Mouse (Mus musculus): Measurements from ENCODE around the gene Txn1. TPM values are rescaled to one million over a fixed set of nuclear protein-coding genes. Genes with fewer than 3 reads are reported as not detected.

The Txn1 gene
- polyA plus RNA-seq, 1 experiment from 2014 or later: 382 TPM

GRCm38 (mm10) chr4:57937292-57937691, 18.9 kb downstream of the Txn1 start:
- peaks cover 8% of the 10 kb centered on the region for H3K36me3 ChIP-seq (ENCODE audit: poor library complexity, severe bottlenecking)
- no peak for ATAC-seq
- H3K27me3 ChIP-seq: no peaks in the 10 kb centered on the region
- WGBS: 91% methylated on average over 6 of the region's 6 CpGs
- H3K4me2 ChIP-seq: no peak overlapping the region
- H3K4me1 ChIP-seq: no peaks in the 10 kb centered on the region
- H3K9me3 ChIP-seq (replicated peaks): no peaks in the 10 kb centered on the region; the same call in none of the 2 replicates
- no peak overlapping the region for H3K27ac ChIP-seq
- H3K9ac ChIP-seq: no peak overlapping the region
- H3K4me3 ChIP-seq: no peak overlapping the region

GRCm38 (mm10) chr4:57934181-57934580, 22.0 kb downstream of the Txn1 start:
- Histone ChIP-seq H3K27ac (no peak overlapping the region), H3K36me3 (ENCODE audit: poor library complexity, severe bottlenecking) (no peaks in the 10 kb centered on the region), H3K9ac (no peak overlapping the region), H3K4me1 (no peaks in the 10 kb centered on the region), H3K4me3 (no peak overlapping the region), H3K9me3 (replicated peaks) (no peaks in the 10 kb centered on the region; the same call in none of the 2 replicates), H3K4me2 (no peak overlapping the region), H3K27me3 (no peaks in the 10 kb centered on the region)
- no peak for ATAC-seq
- 68% methylated on average over 5 of the region's 5 CpGs for WGBS

GRCm38 (mm10) chr4:57930559-57931170, 25.5 kb downstream of the Txn1 start:
- no peaks in the 10 kb centered on the region for H3K4me1 ChIP-seq
- no peaks in the 10 kb centered on the region; the same call in none of the 2 replicates for H3K9me3 ChIP-seq (replicated peaks)
- no peaks in the 10 kb centered on the region for H3K36me3 ChIP-seq (ENCODE audit: poor library complexity, severe bottlenecking)
- no peak overlapping the region for H3K4me2 ChIP-seq
- 79% methylated on average over 5 of the region's 5 CpGs for WGBS
- no peak overlapping the region for H3K9ac ChIP-seq
- no peak overlapping the region for H3K27ac ChIP-seq
- ATAC-seq: no peak
- H3K4me3 ChIP-seq: no peak overlapping the region
- H3K27me3 ChIP-seq: no peaks in the 10 kb centered on the region

- Histone ChIP-seq H3K4me2 (no peak overlapping the region), H3K4me3 (no peak overlapping the region), H3K36me3 (ENCODE audit: poor library complexity, severe bottlenecking) (no peaks in the 10 kb centered on the region), H3K4me1 (no peaks in the 10 kb centered on the region), H3K9me3 (replicated peaks) (no peaks in the 10 kb centered on the region; the same call in none of the 2 replicates), H3K27me3 (no peaks in the 10 kb centered on the region), H3K9ac (no peak overlapping the region), H3K27ac (no peak overlapping the region)
- 27% methylated on average over 3 of the region's 3 CpGs for WGBS
- peak; percentile 63; the same call in 1 of the 2 replicates for ATAC-seq
These were observed 28.6 kb downstream of the Txn1 start for GRCm38 (mm10) chr4:57927464-57928205.

GRCm38 (mm10) chr4:57924556-57925071, 31.6 kb downstream of the Txn1 start:
- H3K9ac ChIP-seq: no peak overlapping the region
- H3K9me3 ChIP-seq (replicated peaks): no peaks in the 10 kb centered on the region
- no peak overlapping the region for H3K4me2 ChIP-seq
- H3K27ac ChIP-seq: no peak overlapping the region
- no peak for ATAC-seq
- H3K36me3 ChIP-seq (ENCODE audit: poor library complexity, severe bottlenecking): no peaks in the 10 kb centered on the region
- WGBS: 78% methylated on average over 6 of the region's 6 CpGs
- H3K4me1 ChIP-seq: peaks cover 7% of the 10 kb centered on the region
- no peak overlapping the region for H3K4me3 ChIP-seq
- no peaks in the 10 kb centered on the region for H3K27me3 ChIP-seq

GRCm38 (mm10) chr4:57922171-57922570, 34.0 kb downstream of the Txn1 start:
- Histone ChIP-seq H3K4me3 (no peak overlapping the region), H3K36me3 (ENCODE audit: poor library complexity, severe bottlenecking) (no peaks in the 10 kb centered on the region), H3K4me2 (no peak overlapping the region), H3K9ac (no peak overlapping the region), H3K27ac (no peak overlapping the region), H3K27me3 (no peaks in the 10 kb centered on the region), H3K9me3 (replicated peaks) (no peaks in the 10 kb centered on the region), H3K4me1 (peaks cover 12% of the 10 kb centered on the region)
- no peak for ATAC-seq
- 47% methylated on average over 5 of the region's 5 CpGs for WGBS

- Histone ChIP-seq H3K4me3 (no peak overlapping the region), H3K27ac (no peak overlapping the region), H3K9ac (no peak overlapping the region), H3K9me3 (replicated peaks) (no peaks in the 10 kb centered on the region), H3K27me3 (peaks cover 4% of the 10 kb centered on the region; the same call in 1 of the 2 replicates), H3K36me3 (ENCODE audit: poor library complexity, severe bottlenecking) (no peaks in the 10 kb centered on the region), H3K4me2 (no peak overlapping the region), H3K4me1 (peaks cover 24% of the 10 kb centered on the region)
- ATAC-seq: no peak
- 69% methylated on average over 1 of the region's 1 CpGs for WGBS
These were observed 35.7 kb downstream of the Txn1 start for GRCm38 (mm10) chr4:57920522-57920921.

- peak; percentile 57; the same call in 1 of the 2 replicates for ATAC-seq
- Histone ChIP-seq H3K9ac (no peak overlapping the region), H3K4me3 (no peak overlapping the region), H3K9me3 (replicated peaks) (no peaks in the 10 kb centered on the region), H3K27me3 (peaks cover 4% of the 10 kb centered on the region; the same call in 1 of the 2 replicates), H3K27ac (no peak overlapping the region), H3K4me2 (no peak overlapping the region), H3K36me3 (ENCODE audit: poor library complexity, severe bottlenecking) (no peaks in the 10 kb centered on the region), H3K4me1 (peaks cover 24% of the 10 kb centered on the region)
- 9% methylated on average over 8 of the region's 8 CpGs for WGBS
These were observed 36.5 kb downstream of the Txn1 start for GRCm38 (mm10) chr4:57919494-57920423.

GRCm38 (mm10) chr4:57916711-57917110, 39.5 kb downstream of the Txn1 start:
- 78% methylated on average over 4 of the region's 4 CpGs for WGBS
- no peak for ATAC-seq
- no peaks in the 10 kb centered on the region for H3K36me3 ChIP-seq (ENCODE audit: poor library complexity, severe bottlenecking)
- H3K9ac ChIP-seq: no peak overlapping the region
- H3K27ac ChIP-seq: no peak overlapping the region
- no peak overlapping the region for H3K4me3 ChIP-seq
- no peaks in the 10 kb centered on the region for H3K9me3 ChIP-seq (replicated peaks)
- H3K27me3 ChIP-seq: peaks cover 4% of the 10 kb centered on the region; the same call in 1 of the 2 replicates
- no peak overlapping the region for H3K4me2 ChIP-seq
- peaks cover 24% of the 10 kb centered on the region for H3K4me1 ChIP-seq

- 27% methylated on average over 9 of the region's 9 CpGs for WGBS
- H3K27me3 ChIP-seq: peaks cover 4% of the 10 kb centered on the region; the same call in 1 of the 2 replicates
These were observed 40.0 kb downstream of the Txn1 start, which contains the start of gene D630039A03Rik for GRCm38 (mm10) chr4:57916201-57916661. D630039A03Rik (minus strand) TSS chr4:57916297.

GRCm38 (mm10) chr4:57915216-57915965, 40.8 kb downstream of the Txn1 start:
- no peak overlapping the region for H3K4me2 ChIP-seq
- no peaks in the 10 kb centered on the region for H3K9me3 ChIP-seq (replicated peaks)
- no peak overlapping the region for H3K27ac ChIP-seq
- WGBS: 44% methylated on average over 17 of the region's 17 CpGs
- no peak for ATAC-seq
- no peaks in the 10 kb centered on the region for H3K36me3 ChIP-seq (ENCODE audit: poor library complexity, severe bottlenecking)
- H3K27me3 ChIP-seq: peaks cover 4% of the 10 kb centered on the region; the same call in 1 of the 2 replicates
- peaks cover 24% of the 10 kb centered on the region for H3K4me1 ChIP-seq
- H3K9ac ChIP-seq: no peak overlapping the region
- no peak overlapping the region for H3K4me3 ChIP-seq

More at GRCm38 (mm10) chr4:57916201-57916661, 40.0 kb downstream of the Txn1 start, which contains the start of gene D630039A03Rik:
- Histone ChIP-seq H3K36me3 (ENCODE audit: poor library complexity, severe bottlenecking) (no peaks in the 10 kb centered on the region), H3K9me3 (replicated peaks) (no peaks in the 10 kb centered on the region), H3K9ac (no peak within 1 kb of the TSS), H3K4me3 (no peak within 1 kb of the TSS), H3K4me1 (peaks cover 24% of the 10 kb centered on the region), H3K4me2 (no peak within 1 kb of the TSS), H3K27ac (no peak within 1 kb of the TSS)
- no peak for ATAC-seq
